Mouse (Mus musculus) kidney, embryonic 15.5 days (tissue): ENCODE data around the gene Cyfip2. TPM values are rescaled to one million over a fixed set of nuclear protein-coding genes. Genes with fewer than 3 reads are reported as not detected.
A peak's percentile ranks its signal among the peaks of the same experiment; 100 is the strongest.

ENCODE experiments used
- ATAC-seq: fragments of 200-750 bp; cut with Nextera tagmentation; replicated peaks from 2 replicates; pipeline ENCODE4 v1.8.0; 2017; ENCODE audit warnings: moderate TSS enrichment; ENCODE audit not compliant: low FRiP score
- H3K27ac ChIP-seq: fragments of 300-500 bp; sonication (generic); 2 replicates; pipeline ENCODE4 v1.5.1; 2015; ENCODE audit warnings: mild to moderate bottlenecking, inconsistent platforms
- H3K27me3 ChIP-seq: fragments of 300-500 bp; sonication (generic); 2 replicates; pipeline ENCODE4 v1.6.1; 2015; ENCODE audit warnings: inconsistent platforms
- H3K36me3 ChIP-seq: fragments of 300-500 bp; sonication (generic); 2 replicates; pipeline ENCODE4 v1.6.1; 2015; ENCODE audit warnings: inconsistent platforms
- H3K4me1 ChIP-seq: fragments of 300-500 bp; sonication (generic); 2 replicates; pipeline ENCODE4 v1.6.1; 2015; ENCODE audit warnings: inconsistent platforms
- H3K4me2 ChIP-seq: fragments of 300-500 bp; sonication (generic); 2 replicates; pipeline ENCODE4 v1.6.1; 2015; ENCODE audit warnings: moderate library complexity, mild to moderate bottlenecking, inconsistent platforms
- H3K4me3 ChIP-seq: fragments of 300-500 bp; sonication (generic); replicated peaks from 2 replicates; pipeline ENCODE4 v1.5.1; 2015; ENCODE audit warnings: mild to moderate bottlenecking, inconsistent platforms
- H3K9ac ChIP-seq: fragments of 300-500 bp; sonication (generic); 2 replicates; pipeline ENCODE4 v1.6.1; 2015; ENCODE audit warnings: mild to moderate bottlenecking, inconsistent platforms
- H3K9me3 ChIP-seq: fragments of 300-500 bp; sonication (generic); replicated peaks from 2 replicates; pipeline ENCODE4 v1.6.1; 2016; ENCODE audit warnings: inconsistent platforms
- WGBS: fragments of 180-500 bp; shearing (Covaris S2); methylation state at CpG from one replicate; pipeline ENCODE4 v1.1.7; 2015; ENCODE audit warnings: mixed read lengths; 5-methylcytosine and 5-hydroxymethylcytosine counted together
- polyA plus RNA-seq: library from polyadenylated mRNA; unstranded; fragments of >200 nt; fragmentation: Nextera tagmentation; extraction: Ambion mirVana; gene quantifications from 2 replicates; pipeline ENCODE4 v1.2.1, GENCODE M21; 2015

Gene Cyfip2
- 15.3 and 15.5 TPM in 2 replicates for polyA plus RNA-seq

- Histone ChIP-seq H3K4me1 (peaks cover 38% of the 10 kb centered on the region), H3K27ac (peak within 1 kb of the TSS; percentile 19), H3K4me3 (peak within 1 kb of the TSS; percentile 80), H3K36me3 (no peaks in the 10 kb centered on the region), H3K9ac (peak within 1 kb of the TSS; percentile 39), H3K27me3 (peaks cover 3% of the 10 kb centered on the region; the same call in 1 of the 2 replicates), H3K4me2 (peak within 1 kb of the TSS; percentile 69), H3K9me3 (no peaks in the 10 kb centered on the region)
- ATAC-seq: peak; percentile 47; the same call in 1 of the 2 replicates
- WGBS: 7% methylated on average over 14 of the region's 14 CpGs
These were observed at the start of gene Cyfip2 for GRCm38 (mm10) chr11:46312523-46313035. Gene Cyfip2, minus strand, starts transcription at chr11:46312859.

GRCm38 (mm10) chr11:46360991-46361665 lies 48.5 kb upstream of the Cyfip2 start:
- Histone ChIP-seq H3K4me2 (no peak overlapping the region), H3K9ac (no peak overlapping the region), H3K4me1 (no peaks in the 10 kb centered on the region), H3K9me3 (no peaks in the 10 kb centered on the region), H3K27ac (no peak overlapping the region), H3K4me3 (no peak overlapping the region), H3K36me3 (no peaks in the 10 kb centered on the region), H3K27me3 (no peaks in the 10 kb centered on the region)
- ATAC-seq: no peak
- 92% methylated on average over 2 of the region's 2 CpGs for WGBS

GRCm38 (mm10) chr11:46358369-46358768 lies 45.7 kb upstream of the Cyfip2 start:
- H3K4me3 ChIP-seq: no peak overlapping the region
- no peaks in the 10 kb centered on the region for H3K4me1 ChIP-seq
- H3K27ac ChIP-seq: no peak overlapping the region
- WGBS: 50% methylated on average over 1 of the region's 1 CpGs
- H3K4me2 ChIP-seq: no peak overlapping the region
- no peaks in the 10 kb centered on the region for H3K36me3 ChIP-seq
- no peaks in the 10 kb centered on the region for H3K9me3 ChIP-seq
- ATAC-seq: no peak
- no peak overlapping the region for H3K9ac ChIP-seq
- H3K27me3 ChIP-seq: no peaks in the 10 kb centered on the region

GRCm38 (mm10) chr11:46349681-46350410 lies 37.2 kb upstream of the Cyfip2 start:
- H3K9me3 ChIP-seq: no peaks in the 10 kb centered on the region
- H3K27me3 ChIP-seq: no peaks in the 10 kb centered on the region
- no peak overlapping the region for H3K27ac ChIP-seq
- H3K4me1 ChIP-seq: no peaks in the 10 kb centered on the region
- H3K4me3 ChIP-seq: no peak overlapping the region
- 62% methylated on average over 2 of the region's 2 CpGs for WGBS
- no peak for ATAC-seq
- no peaks in the 10 kb centered on the region for H3K36me3 ChIP-seq
- H3K9ac ChIP-seq: no peak overlapping the region
- no peak overlapping the region for H3K4me2 ChIP-seq

- H3K4me3 ChIP-seq: no peak overlapping the region
- no peaks in the 10 kb centered on the region for H3K9me3 ChIP-seq
- WGBS: 78% methylated on average over 3 of the region's 3 CpGs
- H3K36me3 ChIP-seq: no peaks in the 10 kb centered on the region
- H3K4me2 ChIP-seq: no peak overlapping the region
- H3K9ac ChIP-seq: no peak overlapping the region
- H3K27me3 ChIP-seq: no peaks in the 10 kb centered on the region
- no peak overlapping the region for H3K27ac ChIP-seq
- H3K4me1 ChIP-seq: no peaks in the 10 kb centered on the region
- ATAC-seq: no peak
These were observed 35.8 kb upstream of the Cyfip2 start for GRCm38 (mm10) chr11:46348416-46348815.

GRCm38 (mm10) chr11:46347756-46348155 lies 35.1 kb upstream of the Cyfip2 start:
- WGBS: 78% methylated on average over 5 of the region's 5 CpGs
- H3K27ac ChIP-seq: no peak overlapping the region
- ATAC-seq: no peak
- no peaks in the 10 kb centered on the region for H3K9me3 ChIP-seq
- no peak overlapping the region for H3K4me2 ChIP-seq
- H3K36me3 ChIP-seq: no peaks in the 10 kb centered on the region
- no peaks in the 10 kb centered on the region for H3K4me1 ChIP-seq
- H3K27me3 ChIP-seq: no peaks in the 10 kb centered on the region
- no peak overlapping the region for H3K4me3 ChIP-seq
- H3K9ac ChIP-seq: no peak overlapping the region

GRCm38 (mm10) chr11:46343886-46344546 lies 31.4 kb upstream of the Cyfip2 start:
- no peaks in the 10 kb centered on the region for H3K9me3 ChIP-seq
- 40% methylated on average over 5 of the region's 5 CpGs for WGBS
- H3K4me2 ChIP-seq: no peak overlapping the region
- H3K27ac ChIP-seq: no peak overlapping the region
- no peaks in the 10 kb centered on the region for H3K36me3 ChIP-seq
- H3K27me3 ChIP-seq: no peaks in the 10 kb centered on the region
- no peak overlapping the region for H3K4me3 ChIP-seq
- ATAC-seq: no peak
- H3K4me1 ChIP-seq: no peaks in the 10 kb centered on the region
- H3K9ac ChIP-seq: no peak overlapping the region

- ATAC-seq: no peak
These were observed 29.3 kb upstream of the Cyfip2 start for GRCm38 (mm10) chr11:46341960-46342359.

GRCm38 (mm10) chr11:46336020-46336419 lies 23.4 kb upstream of the Cyfip2 start:
- H3K4me3 ChIP-seq: no peak overlapping the region
- H3K27ac ChIP-seq: no peak overlapping the region
- H3K9me3 ChIP-seq: no peaks in the 10 kb centered on the region
- no peaks in the 10 kb centered on the region for H3K27me3 ChIP-seq
- H3K36me3 ChIP-seq: no peaks in the 10 kb centered on the region
- ATAC-seq: no peak
- WGBS: 89% methylated on average over 5 of the region's 5 CpGs
- no peaks in the 10 kb centered on the region for H3K4me1 ChIP-seq
- H3K4me2 ChIP-seq: no peak overlapping the region
- H3K9ac ChIP-seq: no peak overlapping the region

More at GRCm38 (mm10) chr11:46341960-46342359, 29.3 kb upstream of the Cyfip2 start:
- H3K4me1 ChIP-seq: no peaks in the 10 kb centered on the region
- H3K4me3 ChIP-seq: no peak overlapping the region
- H3K27me3 ChIP-seq: no peaks in the 10 kb centered on the region
- no peak overlapping the region for H3K4me2 ChIP-seq
- no peaks in the 10 kb centered on the region for H3K36me3 ChIP-seq
- H3K27ac ChIP-seq: no peak overlapping the region
- H3K9ac ChIP-seq: no peak overlapping the region
- 89% methylated on average over 4 of the region's 4 CpGs for WGBS
- H3K9me3 ChIP-seq: no peaks in the 10 kb centered on the region

GRCm38 (mm10) chr11:46332217-46332616 lies 19.6 kb upstream of the Cyfip2 start:
- Histone ChIP-seq H3K4me2 (no peak overlapping the region), H3K27ac (no peak overlapping the region), H3K4me3 (no peak overlapping the region), H3K36me3 (no peaks in the 10 kb centered on the region), H3K9ac (no peak overlapping the region), H3K9me3 (no peaks in the 10 kb centered on the region), H3K4me1 (no peaks in the 10 kb centered on the region), H3K27me3 (no peaks in the 10 kb centered on the region)
- ATAC-seq: no peak
- WGBS: 89% methylated on average over 8 of the region's 8 CpGs

- no peaks in the 10 kb centered on the region for H3K4me1 ChIP-seq
- ATAC-seq: no peak
- no peak overlapping the region for H3K4me3 ChIP-seq
- 88% methylated on average over 16 of the region's 16 CpGs for WGBS
- H3K27ac ChIP-seq: no peak overlapping the region
- H3K9ac ChIP-seq: no peak overlapping the region
- no peaks in the 10 kb centered on the region for H3K27me3 ChIP-seq
- no peaks in the 10 kb centered on the region for H3K9me3 ChIP-seq
- no peaks in the 10 kb centered on the region for H3K36me3 ChIP-seq
- H3K4me2 ChIP-seq: no peak overlapping the region
These were observed 13.8 kb upstream of the Cyfip2 start for GRCm38 (mm10) chr11:46326271-46327015.
